Mouse (Mus musculus) stomach, embryonic 14.5 days (tissue): ENCODE data around the gene Lman2l. TPM values are rescaled to one million over a fixed set of nuclear protein-coding genes. Genes with fewer than 3 reads are reported as not detected.

Experiments used
- ATAC-seq: fragments of 200-750 bp; cut with Nextera tagmentation; 2 replicates; pipeline ENCODE4 v1.8.0; 2017; ENCODE audit warnings: low read depth, moderate TSS enrichment; ENCODE audit not compliant: insufficient number of reproducible peaks, insufficient read depth, low FRiP score
- H3K27ac ChIP-seq: fragments of 300-500 bp; sonication (generic); 2 replicates; pipeline ENCODE4 v1.5.1; 2014; ENCODE audit warnings: mild to moderate bottlenecking, low read length, moderate library complexity, mixed read lengths
- H3K27me3 ChIP-seq: fragments of 300-500 bp; sonication (generic); 2 replicates; pipeline ENCODE4 v1.6.1; 2014; ENCODE audit warnings: low read length, control low read depth, mixed read lengths; ENCODE audit not compliant: control insufficient read depth, insufficient read depth
- H3K36me3 ChIP-seq: fragments of 300-500 bp; sonication (generic); 2 replicates; pipeline ENCODE4 v1.6.1; 2014; ENCODE audit warnings: mild to moderate bottlenecking, control low read depth, low read length, moderate library complexity, mixed read lengths; ENCODE audit not compliant: control insufficient read depth, insufficient read depth
- H3K4me1 ChIP-seq: fragments of 300-500 bp; sonication (generic); 2 replicates; pipeline ENCODE4 v1.6.1; 2014; ENCODE audit warnings: low read length, control low read depth, mixed read lengths; ENCODE audit not compliant: control insufficient read depth, insufficient read depth
- H3K4me2 ChIP-seq: fragments of 300-500 bp; sonication (generic); replicated peaks from 2 replicates; pipeline ENCODE4 v1.6.1; 2014; ENCODE audit warnings: low read depth, low read length, control low read depth
- H3K4me3 ChIP-seq: fragments of 300-500 bp; sonication (generic); 2 replicates; pipeline ENCODE4 v1.5.1; 2014; ENCODE audit warnings: low read depth, low read length, control low read depth
- H3K9ac ChIP-seq: fragments of 300-500 bp; sonication (generic); replicated peaks from 2 replicates; pipeline ENCODE4 v1.6.1; 2014; ENCODE audit warnings: low read depth, mild to moderate bottlenecking, control low read depth, low read length, moderate library complexity, mixed read lengths
- H3K9me3 ChIP-seq: fragments of 300-500 bp; sonication (generic); 2 replicates; pipeline ENCODE4 v1.6.1; 2016; ENCODE audit warnings: low read depth, low read length, control low read depth; ENCODE audit not compliant: control insufficient read depth
- WGBS: fragments of 180-500 bp; shearing (Covaris S2); extraction: QIAGEN DNeasy Blood & Tissue Kit; methylation state at CpG from one replicate; pipeline ENCODE4 v1.1.7; 2014; 5-methylcytosine and 5-hydroxymethylcytosine counted together
- polyA plus RNA-seq: library from polyadenylated mRNA; unstranded; fragments of >200 nt; fragmentation: Nextera tagmentation; extraction: Ambion mirVana; gene quantifications from 2 replicates; pipeline ENCODE4 v1.2.1, GENCODE M21; 2014

Gene Lman2l
- polyA plus RNA-seq, 1 experiment from 2014 or later: 35.0 TPM

GRCm38 (mm10) chr1:36454055-36454815 lies 9.2 kb upstream of the Lman2l start:
- no peaks in the 10 kb centered on the region for H3K36me3 ChIP-seq
- no peaks in the 10 kb centered on the region for H3K9me3 ChIP-seq
- no peak for ATAC-seq
- H3K4me2 ChIP-seq: no peak overlapping the region
- WGBS: 90% methylated on average over 6 of the region's 6 CpGs
- no peak overlapping the region for H3K9ac ChIP-seq
- no peaks in the 10 kb centered on the region for H3K27me3 ChIP-seq
- no peak overlapping the region for H3K27ac ChIP-seq
- H3K4me3 ChIP-seq: no peak overlapping the region
- H3K4me1 ChIP-seq: peaks cover 4% of the 10 kb centered on the region; the same call in 1 of the 2 replicates

- no peaks in the 10 kb centered on the region for H3K4me1 ChIP-seq
- H3K9ac ChIP-seq: no peak overlapping the region
- H3K4me2 ChIP-seq: no peak overlapping the region
- 91% methylated on average over 5 of the region's 5 CpGs for WGBS
- H3K27ac ChIP-seq: no peak overlapping the region
- H3K27me3 ChIP-seq: no peaks in the 10 kb centered on the region
- no peak for ATAC-seq
- no peaks in the 10 kb centered on the region for H3K9me3 ChIP-seq
- H3K4me3 ChIP-seq: no peak overlapping the region
- H3K36me3 ChIP-seq: no peaks in the 10 kb centered on the region
These were observed 1.8 kb upstream of the Lman2l start for GRCm38 (mm10) chr1:36446841-36447240.

- Histone ChIP-seq H3K4me2 (no peak overlapping the region), H3K9ac (no peak overlapping the region), H3K9me3 (no peaks in the 10 kb centered on the region), H3K36me3 (no peaks in the 10 kb centered on the region), H3K4me3 (no peak overlapping the region), H3K27me3 (no peaks in the 10 kb centered on the region), H3K4me1 (no peaks in the 10 kb centered on the region), H3K27ac (no peak overlapping the region)
- WGBS: 86% methylated on average over 5 of the region's 5 CpGs
- ATAC-seq: no peak
These were observed 1.2 kb upstream of the Lman2l start for GRCm38 (mm10) chr1:36446106-36446824.

- ATAC-seq: no peak
- no peak overlapping the region; the same call in 1 of the 2 replicates for H3K4me2 ChIP-seq
- no peak overlapping the region for H3K4me3 ChIP-seq
- no peak overlapping the region for H3K27ac ChIP-seq
- H3K4me1 ChIP-seq: no peaks in the 10 kb centered on the region
- H3K36me3 ChIP-seq: no peaks in the 10 kb centered on the region
- H3K27me3 ChIP-seq: no peaks in the 10 kb centered on the region
- WGBS: 41% methylated on average over 8 of the region's 8 CpGs
- H3K9ac ChIP-seq: no peak overlapping the region
- no peaks in the 10 kb centered on the region for H3K9me3 ChIP-seq
These were observed 437 bp upstream of the Lman2l start for GRCm38 (mm10) chr1:36445508-36445907.

GRCm38 (mm10) chr1:36441101-36441500 lies 4.0 kb downstream of the Lman2l start:
- Histone ChIP-seq H3K4me2 (no peak overlapping the region), H3K9ac (no peak overlapping the region), H3K4me1 (no peaks in the 10 kb centered on the region), H3K27ac (no peak overlapping the region), H3K4me3 (no peak overlapping the region), H3K9me3 (no peaks in the 10 kb centered on the region), H3K27me3 (no peaks in the 10 kb centered on the region), H3K36me3 (peaks cover 28% of the 10 kb centered on the region)
- ATAC-seq: no peak
- 84% methylated on average over 4 of the region's 4 CpGs for WGBS

GRCm38 (mm10) chr1:36437223-36437622 lies 7.8 kb downstream of the Lman2l start:
- ATAC-seq: no peak
- Histone ChIP-seq H3K4me2 (no peak overlapping the region), H3K9me3 (no peaks in the 10 kb centered on the region), H3K9ac (no peak overlapping the region), H3K27me3 (no peaks in the 10 kb centered on the region), H3K27ac (no peak overlapping the region), H3K36me3 (peaks cover 41% of the 10 kb centered on the region), H3K4me3 (no peak overlapping the region), H3K4me1 (no peaks in the 10 kb centered on the region)
- 92% methylated on average over 3 of the region's 3 CpGs for WGBS

GRCm38 (mm10) chr1:36436515-36436914 lies 8.6 kb downstream of the Lman2l start:
- Histone ChIP-seq H3K9ac (no peak overlapping the region), H3K4me2 (no peak overlapping the region), H3K9me3 (no peaks in the 10 kb centered on the region), H3K4me3 (no peak overlapping the region), H3K27me3 (no peaks in the 10 kb centered on the region), H3K4me1 (no peaks in the 10 kb centered on the region), H3K27ac (no peak overlapping the region), H3K36me3 (peaks cover 45% of the 10 kb centered on the region)
- no peak for ATAC-seq
- WGBS: 95% methylated on average over 6 of the region's 6 CpGs

- H3K36me3 ChIP-seq: peaks cover 49% of the 10 kb centered on the region
These were observed 10.0 kb downstream of the Lman2l start for GRCm38 (mm10) chr1:36435071-36435470.

More at GRCm38 (mm10) chr1:36435071-36435470, 10.0 kb downstream of the Lman2l start:
- ATAC-seq: no peak
- H3K4me3 ChIP-seq: no peak overlapping the region
- no peak overlapping the region for H3K9ac ChIP-seq
- H3K27me3 ChIP-seq: no peaks in the 10 kb centered on the region
- no peak overlapping the region for H3K4me2 ChIP-seq
- no peaks in the 10 kb centered on the region for H3K4me1 ChIP-seq
- no peaks in the 10 kb centered on the region for H3K9me3 ChIP-seq
- WGBS: 63% methylated on average over 4 of the region's 4 CpGs
- no peak overlapping the region for H3K27ac ChIP-seq
